Mouse (Mus musculus) lung, embryonic 16.5 days (tissue): ENCODE results near the gene Rabgap1l. TPM values are rescaled to one million over a fixed set of nuclear protein-coding genes. Genes with fewer than 3 reads are reported as not detected.

Experiments
- ATAC-seq: fragments of 200-750 bp; cut with Nextera tagmentation; 2 replicates; pipeline ENCODE4 v1.8.0; 2017; ENCODE audit warnings: low read depth, mild to moderate bottlenecking, moderate library complexity
- H3K27ac ChIP-seq: fragments of 300-500 bp; sonication (generic); 2 replicates; pipeline ENCODE4 v1.5.1; 2014; ENCODE audit warnings: mild to moderate bottlenecking, control low read depth, low read length
- H3K27me3 ChIP-seq: fragments of 300-500 bp; sonication (generic); 2 replicates; pipeline ENCODE4 v1.6.1; 2014; ENCODE audit warnings: low read depth, low read length, mixed read lengths; ENCODE audit not compliant: control insufficient read depth, insufficient read depth
- H3K36me3 ChIP-seq: fragments of 300-500 bp; sonication (generic); 2 replicates; pipeline ENCODE4 v1.6.1; 2014; ENCODE audit warnings: low read length; ENCODE audit not compliant: control insufficient read depth, insufficient read depth
- H3K4me1 ChIP-seq: fragments of 300-500 bp; sonication (generic); replicated peaks from 2 replicates; pipeline ENCODE4 v1.6.1; 2014; ENCODE audit warnings: low read length, mixed read lengths; ENCODE audit not compliant: control insufficient read depth, insufficient read depth
- H3K4me2 ChIP-seq: fragments of 300-500 bp; sonication (generic); 2 replicates; pipeline ENCODE4 v1.6.1; 2014; ENCODE audit warnings: low read depth, low read length, control low read depth
- H3K4me3 ChIP-seq: fragments of 300-500 bp; sonication (generic); 2 replicates; pipeline ENCODE4 v1.5.1; 2014; ENCODE audit warnings: mild to moderate bottlenecking, low read length, control low read depth
- H3K9ac ChIP-seq: fragments of 300-500 bp; sonication (generic); 2 replicates; pipeline ENCODE4 v1.6.1; 2014; ENCODE audit warnings: low read length, control low read depth
- H3K9me3 ChIP-seq: fragments of 300-500 bp; sonication (generic); 2 replicates; pipeline ENCODE4 v1.6.1; 2016; ENCODE audit warnings: low read length; ENCODE audit not compliant: control insufficient read depth
- WGBS: fragments of 180-500 bp; shearing (Covaris S2); extraction: QIAGEN DNeasy Blood & Tissue Kit; methylation state at CpG from one replicate; pipeline ENCODE4 v1.1.7; 2014; 5-methylcytosine and 5-hydroxymethylcytosine counted together
- polyA plus RNA-seq: library from polyadenylated mRNA; unstranded; fragments of >200 nt; fragmentation: Nextera tagmentation; extraction: Ambion mirVana; gene quantifications from 2 replicates; pipeline ENCODE4 v1.2.1, GENCODE M21; 2015

Rabgap1l gene
- polyA plus RNA-seq, 1 experiment from 2014 or later, result 28.2 TPM

- no peak overlapping the region for H3K4me2 ChIP-seq
- H3K4me1 ChIP-seq, result no peaks in the 10 kb centered on the region; the same call in 1 of the 2 replicates
- H3K27me3 ChIP-seq, result no peaks in the 10 kb centered on the region
- H3K4me3 ChIP-seq, result no peak overlapping the region
- no peak overlapping the region for H3K27ac ChIP-seq
- H3K36me3 ChIP-seq, result no peaks in the 10 kb centered on the region
- 58% methylated on average over 4 of the region's 4 CpGs for WGBS
- no peaks in the 10 kb centered on the region for H3K9me3 ChIP-seq
- ATAC-seq, result no peak
- H3K9ac ChIP-seq, result no peak overlapping the region
Measured at GRCm38 (mm10) chr1:160334791-160335190, 458.2 kb downstream of the Rabgap1l start.

DNA sequence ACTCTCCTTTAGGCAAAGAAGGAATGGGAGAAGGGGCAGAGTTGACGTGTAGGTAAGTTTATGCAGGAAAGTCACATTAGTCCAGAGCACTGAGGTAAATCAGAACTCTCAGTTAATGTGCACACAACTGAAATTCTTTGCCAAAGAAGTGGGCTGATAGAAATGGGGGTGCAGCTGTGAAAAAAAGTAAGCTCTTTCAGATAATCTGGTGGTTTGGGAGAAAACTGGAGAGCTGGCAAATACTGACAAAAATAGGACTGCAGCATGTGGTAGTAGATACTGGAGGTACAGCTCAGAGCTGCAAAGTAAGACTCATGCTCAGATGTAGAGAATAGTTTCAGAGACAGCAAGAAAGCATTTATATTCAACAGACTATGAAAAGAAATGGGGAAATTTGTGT, 462.2 kb downstream of the Rabgap1l start:
- no peaks in the 10 kb centered on the region for H3K9me3 ChIP-seq
- H3K4me2 ChIP-seq, result no peak overlapping the region
- no peak overlapping the region for H3K27ac ChIP-seq
- H3K9ac ChIP-seq, result no peak overlapping the region
- H3K27me3 ChIP-seq, result no peaks in the 10 kb centered on the region
- ATAC-seq, result no peak
- H3K4me1 ChIP-seq, result no peaks in the 10 kb centered on the region
- H3K36me3 ChIP-seq, result no peaks in the 10 kb centered on the region
- WGBS, result 42% methylated on average over 1 of the region's 1 CpGs
- H3K4me3 ChIP-seq, result no peak overlapping the region

GRCm38 (mm10) chr1:160330222-160330621, 462.8 kb downstream of the Rabgap1l start:
- no peaks in the 10 kb centered on the region for H3K4me1 ChIP-seq
- no peaks in the 10 kb centered on the region for H3K36me3 ChIP-seq
- H3K4me2 ChIP-seq, result no peak overlapping the region
- WGBS, result 54% methylated on average over 2 of the region's 2 CpGs
- H3K9me3 ChIP-seq, result no peaks in the 10 kb centered on the region
- no peaks in the 10 kb centered on the region for H3K27me3 ChIP-seq
- no peak overlapping the region for H3K27ac ChIP-seq
- no peak overlapping the region for H3K9ac ChIP-seq
- no peak overlapping the region for H3K4me3 ChIP-seq
- ATAC-seq, result no peak

GRCm38 (mm10) chr1:160329788-160330187, 463.2 kb downstream of the Rabgap1l start:
- H3K36me3 ChIP-seq, result no peaks in the 10 kb centered on the region
- no peak for ATAC-seq
- H3K27me3 ChIP-seq, result no peaks in the 10 kb centered on the region
- WGBS, result 68% methylated on average over 7 of the region's 7 CpGs
- no peak overlapping the region for H3K4me3 ChIP-seq
- no peak overlapping the region for H3K4me2 ChIP-seq
- no peaks in the 10 kb centered on the region for H3K4me1 ChIP-seq
- H3K9me3 ChIP-seq, result no peaks in the 10 kb centered on the region
- H3K27ac ChIP-seq, result no peak overlapping the region
- no peak overlapping the region for H3K9ac ChIP-seq

GRCm38 (mm10) chr1:160327531-160327930, 465.5 kb downstream of the Rabgap1l start:
- H3K9ac ChIP-seq, result no peak overlapping the region
- H3K27me3 ChIP-seq, result no peaks in the 10 kb centered on the region
- WGBS, result 31% methylated on average over 1 of the region's 1 CpGs
- no peak overlapping the region for H3K4me3 ChIP-seq
- no peak overlapping the region for H3K4me2 ChIP-seq
- ATAC-seq, result no peak
- H3K36me3 ChIP-seq, result no peaks in the 10 kb centered on the region
- H3K9me3 ChIP-seq, result no peaks in the 10 kb centered on the region
- H3K4me1 ChIP-seq, result no peaks in the 10 kb centered on the region
- no peak overlapping the region for H3K27ac ChIP-seq

DNA sequence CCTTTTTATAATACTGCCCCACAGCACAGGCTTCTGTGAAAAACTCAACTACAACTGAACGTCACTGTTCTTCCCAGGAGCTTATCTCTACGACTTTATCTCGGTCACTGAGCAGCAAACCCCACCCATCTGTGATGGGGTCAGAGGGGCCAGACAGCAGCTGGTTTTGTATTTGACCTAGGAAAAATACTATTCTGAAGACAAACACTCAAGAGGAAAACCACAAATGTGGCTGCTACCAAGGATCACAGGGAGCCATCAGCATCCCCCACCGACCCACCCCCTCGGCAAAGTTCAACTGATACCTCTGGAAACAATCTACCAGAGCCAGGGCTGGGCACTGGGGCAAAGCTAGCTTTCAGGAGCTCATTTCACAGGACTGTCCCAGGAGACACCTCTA, 467.5 kb downstream of the Rabgap1l start:
- no peak overlapping the region for H3K27ac ChIP-seq
- H3K4me3 ChIP-seq, result no peak overlapping the region
- ATAC-seq, result no peak
- H3K4me1 ChIP-seq, result no peaks in the 10 kb centered on the region
- H3K36me3 ChIP-seq, result no peaks in the 10 kb centered on the region
- H3K9me3 ChIP-seq, result no peaks in the 10 kb centered on the region
- WGBS, result 26% methylated on average over 5 of the region's 5 CpGs
- H3K9ac ChIP-seq, result no peak overlapping the region
- no peak overlapping the region for H3K4me2 ChIP-seq
- no peaks in the 10 kb centered on the region for H3K27me3 ChIP-seq

DNA sequence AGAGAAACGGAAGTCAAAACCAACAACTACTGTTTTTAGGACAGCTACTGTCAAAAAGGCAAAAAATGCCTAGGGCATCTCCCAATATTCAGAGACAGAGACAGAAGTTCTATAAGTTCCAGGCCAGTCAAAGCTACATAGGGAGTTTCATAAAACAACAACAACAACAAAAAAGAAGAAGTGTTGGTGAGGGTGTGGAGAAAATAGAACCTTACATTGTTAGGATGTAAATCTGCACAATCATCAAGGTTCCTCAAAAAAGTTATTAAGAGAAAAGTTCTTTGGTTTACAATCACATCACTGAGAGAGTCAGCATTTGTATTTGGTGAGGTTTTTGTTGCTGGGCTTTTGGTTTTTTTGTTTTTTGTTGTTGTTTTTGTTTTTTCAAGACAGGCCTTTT, 472.3 kb downstream of the Rabgap1l start:
- H3K9me3 ChIP-seq, result no peaks in the 10 kb centered on the region
- no peaks in the 10 kb centered on the region for H3K27me3 ChIP-seq
- no peak overlapping the region for H3K4me3 ChIP-seq
- 75% methylated on average over 1 of the region's 1 CpGs for WGBS
- ATAC-seq, result no peak
- no peaks in the 10 kb centered on the region for H3K36me3 ChIP-seq
- H3K27ac ChIP-seq, result no peak overlapping the region
- H3K9ac ChIP-seq, result no peak overlapping the region
- H3K4me2 ChIP-seq, result no peak overlapping the region
- no peaks in the 10 kb centered on the region for H3K4me1 ChIP-seq

- Histone ChIP-seq H3K27me3 (no peaks in the 10 kb centered on the region), H3K36me3 (no peaks in the 10 kb centered on the region), H3K4me1 (no peaks in the 10 kb centered on the region), H3K9ac (no peak overlapping the region), H3K9me3 (no peaks in the 10 kb centered on the region), H3K4me3 (no peak overlapping the region), H3K27ac (no peak overlapping the region), H3K4me2 (no peak overlapping the region)
- WGBS, result 65% methylated on average over 8 of the region's 8 CpGs
- no peak for ATAC-seq
Measured at GRCm38 (mm10) chr1:160318057-160318725, 474.8 kb downstream of the Rabgap1l start.

- no peak for ATAC-seq
- H3K4me2 ChIP-seq, result no peak overlapping the region
- WGBS, result 93% methylated on average over 2 of the region's 2 CpGs
- no peak overlapping the region for H3K9ac ChIP-seq
- H3K9me3 ChIP-seq, result no peaks in the 10 kb centered on the region
- H3K27me3 ChIP-seq, result no peaks in the 10 kb centered on the region
- no peaks in the 10 kb centered on the region; the same call in 1 of the 2 replicates for H3K4me1 ChIP-seq
- no peaks in the 10 kb centered on the region for H3K36me3 ChIP-seq
- H3K27ac ChIP-seq, result no peak overlapping the region
- no peak overlapping the region for H3K4me3 ChIP-seq
Measured at GRCm38 (mm10) chr1:160316239-160316638, 476.8 kb downstream of the Rabgap1l start.

GRCm38 (mm10) chr1:160312658-160313057, 480.4 kb downstream of the Rabgap1l start:
- Histone ChIP-seq H3K9me3 (no peaks in the 10 kb centered on the region), H3K4me3 (no peak overlapping the region), H3K27ac (no peak overlapping the region), H3K27me3 (no peaks in the 10 kb centered on the region), H3K4me1 (peaks cover 8% of the 10 kb centered on the region), H3K9ac (no peak overlapping the region), H3K36me3 (no peaks in the 10 kb centered on the region), H3K4me2 (no peak overlapping the region)
- no peak for ATAC-seq
- WGBS, result 75% methylated on average over 4 of the region's 4 CpGs
